Mouse (Mus musculus) intestine, embryonic 16.5 days (tissue): Measurements from ENCODE around the gene Rora. TPM values are rescaled to one million over a fixed set of nuclear protein-coding genes. Genes with fewer than 3 reads are reported as not detected.

Source experiments
- ATAC-seq: fragments of 200-750 bp; cut with Nextera tagmentation; 2 replicates; pipeline ENCODE4 v1.8.0; 2017; ENCODE audit warnings: moderate TSS enrichment, moderate library complexity
- H3K27ac ChIP-seq: fragments of 300-500 bp; sonication (generic); 2 replicates; pipeline ENCODE4 v1.5.1; 2014; ENCODE audit warnings: mild to moderate bottlenecking, low read length
- H3K27me3 ChIP-seq: fragments of 300-500 bp; sonication (generic); replicated peaks from 2 replicates; pipeline ENCODE4 v1.6.1; 2014; ENCODE audit warnings: low read length, control low read depth, mixed read lengths; ENCODE audit not compliant: control insufficient read depth, insufficient read depth
- H3K36me3 ChIP-seq: fragments of 300-500 bp; sonication (generic); 2 replicates; pipeline ENCODE4 v1.6.1; 2014; ENCODE audit warnings: low read length, control low read depth; ENCODE audit not compliant: control insufficient read depth, insufficient read depth
- H3K4me1 ChIP-seq: fragments of 300-500 bp; sonication (generic); 2 replicates; pipeline ENCODE4 v1.6.1; 2014; ENCODE audit warnings: low read length, control low read depth, mixed read lengths; ENCODE audit not compliant: control insufficient read depth, insufficient read depth
- H3K4me2 ChIP-seq: fragments of 300-500 bp; sonication (generic); 2 replicates; pipeline ENCODE4 v1.6.1; 2014; ENCODE audit warnings: low read depth, low read length, control low read depth
- H3K4me3 ChIP-seq: fragments of 300-500 bp; sonication (generic); 2 replicates; pipeline ENCODE4 v1.5.1; 2014; ENCODE audit warnings: mild to moderate bottlenecking, low read length
- H3K9ac ChIP-seq: fragments of 300-500 bp; sonication (generic); 2 replicates; pipeline ENCODE4 v1.6.1; 2014; ENCODE audit warnings: low read depth, low read length
- H3K9me3 ChIP-seq: fragments of 300-500 bp; sonication (generic); 2 replicates; pipeline ENCODE4 v1.6.1; 2016; ENCODE audit warnings: low read length, control low read depth; ENCODE audit not compliant: control insufficient read depth
- WGBS: fragments of 180-500 bp; shearing (Covaris S2); extraction: QIAGEN DNeasy Blood & Tissue Kit; methylation state at CpG from one replicate; pipeline ENCODE4 v1.1.7; 2014; 5-methylcytosine and 5-hydroxymethylcytosine counted together
- polyA plus RNA-seq: library from polyadenylated mRNA; unstranded; fragments of >200 nt; fragmentation: Nextera tagmentation; extraction: Ambion mirVana; gene quantifications from 2 replicates; pipeline ENCODE4 v1.2.1, GENCODE M21; 2015

Gene Rora
- polyA plus RNA-seq, 1 experiment from 2014 or later = 4.5 TPM

GRCm38 (mm10) chr9:69035456-69035855 lies 381.9 kb downstream of the Rora start:
- no peak overlapping the region for H3K27ac ChIP-seq
- no peaks in the 10 kb centered on the region for H3K4me1 ChIP-seq
- no peaks in the 10 kb centered on the region for H3K36me3 ChIP-seq
- H3K4me3 ChIP-seq = no peak overlapping the region
- WGBS = 78% methylated on average over 7 of the region's 7 CpGs
- no peaks in the 10 kb centered on the region for H3K9me3 ChIP-seq
- ATAC-seq = no peak
- no peak overlapping the region for H3K4me2 ChIP-seq
- no peaks in the 10 kb centered on the region for H3K27me3 ChIP-seq
- no peak overlapping the region for H3K9ac ChIP-seq

- no peaks in the 10 kb centered on the region for H3K27me3 ChIP-seq
- no peak overlapping the region for H3K4me2 ChIP-seq
- no peak for ATAC-seq
- H3K27ac ChIP-seq = no peak overlapping the region
- H3K9ac ChIP-seq = no peak overlapping the region
- H3K4me3 ChIP-seq = no peak overlapping the region
- H3K36me3 ChIP-seq = no peaks in the 10 kb centered on the region
- no peaks in the 10 kb centered on the region for H3K9me3 ChIP-seq
- whole genome bisulfite sequencing = 60% methylated on average over 3 of the region's 3 CpGs
- no peaks in the 10 kb centered on the region for H3K4me1 ChIP-seq
Measured at GRCm38 (mm10) chr9:69036296-69036695, 382.7 kb downstream of the Rora start.

GRCm38 (mm10) chr9:69043920-69044613 lies 390.5 kb downstream of the Rora start:
- no peaks in the 10 kb centered on the region for H3K36me3 ChIP-seq
- H3K4me1 ChIP-seq = no peaks in the 10 kb centered on the region
- H3K9ac ChIP-seq = no peak overlapping the region
- 88% methylated on average over 8 of the region's 8 CpGs for WGBS
- no peaks in the 10 kb centered on the region for H3K27me3 ChIP-seq
- no peak overlapping the region for H3K27ac ChIP-seq
- H3K4me3 ChIP-seq = no peak overlapping the region
- ATAC-seq = no peak
- no peak overlapping the region for H3K4me2 ChIP-seq
- peaks cover 4% of the 10 kb centered on the region; the same call in 1 of the 2 replicates for H3K9me3 ChIP-seq

GRCm38 (mm10) chr9:69044614-69045133 lies 391.1 kb downstream of the Rora start:
- 88% methylated on average over 7 of the region's 7 CpGs for WGBS
- Histone ChIP-seq H3K4me3 (no peak overlapping the region), H3K36me3 (no peaks in the 10 kb centered on the region), H3K4me2 (no peak overlapping the region), H3K4me1 (no peaks in the 10 kb centered on the region), H3K9ac (no peak overlapping the region), H3K9me3 (peaks cover 4% of the 10 kb centered on the region; the same call in 1 of the 2 replicates), H3K27ac (no peak overlapping the region), H3K27me3 (no peaks in the 10 kb centered on the region)
- ATAC-seq = no peak

GRCm38 (mm10) chr9:69045908-69046307 lies 392.3 kb downstream of the Rora start:
- H3K9me3 ChIP-seq = peaks cover 4% of the 10 kb centered on the region; the same call in 1 of the 2 replicates
- no peaks in the 10 kb centered on the region for H3K36me3 ChIP-seq
- no peaks in the 10 kb centered on the region for H3K4me1 ChIP-seq
- WGBS = 84% methylated on average over 8 of the region's 8 CpGs
- ATAC-seq = no peak
- no peaks in the 10 kb centered on the region for H3K27me3 ChIP-seq
- no peak overlapping the region for H3K4me2 ChIP-seq
- no peak overlapping the region for H3K27ac ChIP-seq
- no peak overlapping the region for H3K4me3 ChIP-seq
- no peak overlapping the region for H3K9ac ChIP-seq

- 77% methylated on average over 8 of the region's 8 CpGs for WGBS
- no peak for ATAC-seq
- no peak overlapping the region for H3K4me2 ChIP-seq
- no peak overlapping the region for H3K4me3 ChIP-seq
- H3K9ac ChIP-seq = no peak overlapping the region
- H3K27me3 ChIP-seq = no peaks in the 10 kb centered on the region
- no peaks in the 10 kb centered on the region for H3K9me3 ChIP-seq
- no peak overlapping the region for H3K27ac ChIP-seq
- no peaks in the 10 kb centered on the region for H3K36me3 ChIP-seq
- no peaks in the 10 kb centered on the region for H3K4me1 ChIP-seq
Measured at GRCm38 (mm10) chr9:69050856-69051255, 397.3 kb downstream of the Rora start.

- H3K27ac ChIP-seq = no peak overlapping the region
- H3K4me1 ChIP-seq = no peaks in the 10 kb centered on the region
- 85% methylated on average over 5 of the region's 5 CpGs for WGBS
- H3K36me3 ChIP-seq = no peaks in the 10 kb centered on the region
- ATAC-seq = no peak
- no peaks in the 10 kb centered on the region for H3K9me3 ChIP-seq
- H3K27me3 ChIP-seq = no peaks in the 10 kb centered on the region
- H3K9ac ChIP-seq = no peak overlapping the region
- no peak overlapping the region for H3K4me2 ChIP-seq
- H3K4me3 ChIP-seq = no peak overlapping the region
Measured at GRCm38 (mm10) chr9:69051890-69052289, 398.3 kb downstream of the Rora start.

- H3K27me3 ChIP-seq = no peaks in the 10 kb centered on the region
- ATAC-seq = no peak
- H3K4me3 ChIP-seq = no peak overlapping the region
- no peak overlapping the region for H3K9ac ChIP-seq
- H3K36me3 ChIP-seq = no peaks in the 10 kb centered on the region
- H3K9me3 ChIP-seq = no peaks in the 10 kb centered on the region
- H3K4me1 ChIP-seq = no peaks in the 10 kb centered on the region
- H3K4me2 ChIP-seq = no peak overlapping the region
- 94% methylated on average over 5 of the region's 5 CpGs for WGBS
- H3K27ac ChIP-seq = no peak overlapping the region
Measured at GRCm38 (mm10) chr9:69055302-69055701, 401.7 kb downstream of the Rora start.

- no peak overlapping the region for H3K4me2 ChIP-seq
- H3K36me3 ChIP-seq = no peaks in the 10 kb centered on the region
- 64% methylated on average over 15 of the region's 15 CpGs for WGBS
- no peak overlapping the region for H3K4me3 ChIP-seq
- H3K27ac ChIP-seq = no peak overlapping the region
- H3K9me3 ChIP-seq = no peaks in the 10 kb centered on the region
- no peaks in the 10 kb centered on the region for H3K27me3 ChIP-seq
- no peak overlapping the region for H3K9ac ChIP-seq
- no peaks in the 10 kb centered on the region for H3K4me1 ChIP-seq
- no peak for ATAC-seq
Measured at GRCm38 (mm10) chr9:69071203-69071867, 417.7 kb downstream of the Rora start.
